Mouse (Mus musculus) right cerebral cortex, postnatal 4 days (tissue): Measurements from ENCODE around the gene Spata13.

Experiments
- DNase-seq: peaks from one replicate; pipeline ENCODE4 v3.0.0-alpha.2; 2022

The Spata13 gene

GRCm38 (mm10) chr14:60721938-60722337, 88.1 kb downstream of the Spata13 start:
- DNase-seq, result no peak

DNA sequence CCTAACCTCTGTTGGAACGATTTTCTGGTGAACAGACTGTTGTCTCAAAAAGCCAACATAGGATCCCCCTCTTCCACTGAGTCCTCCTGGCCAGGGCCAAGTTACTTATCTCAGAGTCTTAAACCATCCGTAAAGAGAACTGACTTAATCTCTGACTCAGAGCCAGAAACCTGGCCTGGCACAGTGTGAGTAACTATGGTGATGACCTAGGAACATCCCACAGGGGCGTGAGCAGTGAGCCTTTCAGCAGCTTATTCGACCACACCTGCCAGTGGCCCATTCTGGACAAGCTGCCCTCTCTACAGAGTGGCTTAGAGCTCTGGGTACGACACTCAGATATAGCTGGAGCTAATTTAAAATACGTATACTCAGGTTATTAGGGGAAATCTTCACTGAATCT, 92.3 kb downstream of the Spata13 start:
- DNase-seq, result no peak

- DNase-seq, result no peak
Measured at GRCm38 (mm10) chr14:60727130-60727529, 93.3 kb downstream of the Spata13 start.

DNA sequence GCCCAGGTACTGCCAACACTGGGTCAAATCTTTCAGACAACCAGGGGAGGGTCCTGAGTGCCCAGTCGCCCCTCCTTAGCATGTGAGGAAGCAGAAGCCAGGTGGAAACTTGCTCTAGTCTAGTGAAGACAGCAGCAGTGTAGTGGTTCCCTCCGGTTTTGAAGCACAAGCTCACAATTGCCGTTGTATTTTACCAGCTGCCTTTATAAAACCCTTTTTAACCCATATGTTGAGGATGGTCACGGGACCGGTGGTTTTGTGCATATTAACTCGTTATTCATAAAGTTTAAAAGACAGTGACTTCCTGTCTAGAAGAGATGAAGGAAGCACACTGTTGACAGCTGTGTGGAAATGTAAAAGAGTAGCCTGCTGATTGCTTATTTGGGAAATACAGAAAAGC, 98.3 kb downstream of the Spata13 start:
- DNase-seq, result no peak

GRCm38 (mm10) chr14:60732787-60733186, 99.0 kb downstream of the Spata13 start:
- no peak for DNase-seq

DNA sequence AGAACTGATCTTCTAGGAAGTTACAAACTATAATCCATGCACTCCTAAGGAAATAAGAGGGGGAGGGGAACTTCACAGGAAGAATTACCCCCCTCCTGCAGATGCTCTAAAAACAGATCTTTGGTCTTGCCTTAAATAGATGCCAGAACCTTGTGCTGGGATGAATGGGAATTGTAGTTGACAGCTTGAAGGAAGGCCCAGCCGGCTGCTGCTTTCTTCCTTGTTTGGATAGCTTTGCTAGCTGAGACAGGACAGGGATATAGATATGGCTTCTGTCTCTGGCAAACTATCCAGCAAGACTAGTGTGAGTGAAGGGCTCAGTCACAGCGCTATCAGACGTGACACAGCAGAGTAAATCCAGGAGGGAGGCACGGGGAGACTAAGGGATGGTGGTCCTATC, 99.9 kb downstream of the Spata13 start:
- no peak for DNase-seq

DNA sequence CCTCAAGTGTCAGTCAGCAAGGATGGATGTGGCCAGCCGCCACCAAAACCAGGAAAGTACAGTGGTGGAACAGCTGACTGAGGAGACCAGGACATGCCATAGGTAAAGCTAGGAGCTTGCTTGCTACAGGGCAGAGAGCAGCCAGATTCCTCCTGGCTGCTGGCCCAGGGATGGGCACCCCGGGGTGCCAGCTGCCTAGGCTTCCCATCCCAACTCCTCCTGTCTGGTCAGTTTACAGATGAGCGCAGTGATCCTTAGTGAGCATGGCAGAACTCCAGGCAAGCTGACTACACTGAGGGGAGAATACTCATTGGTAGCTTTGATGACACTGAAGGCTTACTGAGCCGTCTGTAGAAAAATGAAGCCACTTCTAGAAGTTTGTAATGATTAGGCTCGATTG, 101.4 kb downstream of the Spata13 start:
- no peak for DNase-seq

GRCm38 (mm10) chr14:60735848-60736547, 102.2 kb downstream of the Spata13 start:
- no peak for DNase-seq

DNA sequence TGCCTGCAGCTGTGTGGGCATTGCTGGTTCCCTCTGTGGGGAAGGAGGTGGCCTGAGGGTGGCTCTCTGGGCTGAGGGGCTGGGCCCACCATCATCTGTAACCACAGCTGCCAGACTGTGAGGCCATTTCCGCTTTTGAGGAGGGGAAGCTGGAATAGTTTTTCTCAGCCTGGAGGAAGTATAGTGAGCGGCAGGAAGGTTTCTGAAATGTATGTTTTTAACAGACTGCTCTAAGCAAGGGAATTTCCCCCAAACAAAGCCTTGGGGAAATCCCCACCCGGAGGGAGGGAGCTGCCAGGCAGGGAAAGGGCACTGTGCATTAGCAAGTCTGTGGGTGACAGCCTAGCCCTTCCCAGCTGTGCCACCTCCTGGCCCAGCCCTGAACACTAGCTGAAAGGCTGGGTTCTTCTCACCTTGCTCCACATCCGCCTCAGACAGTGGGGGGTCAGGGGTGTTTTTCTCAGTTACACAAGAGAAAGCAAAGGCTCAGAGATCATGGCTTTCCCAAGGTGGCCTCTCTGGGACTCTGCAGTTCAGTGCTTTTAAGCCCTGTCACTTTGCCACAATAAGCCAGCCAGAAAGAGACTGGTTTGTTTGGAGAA, 102.9 kb downstream of the Spata13 start:
- DNase-seq, result no peak

DNA sequence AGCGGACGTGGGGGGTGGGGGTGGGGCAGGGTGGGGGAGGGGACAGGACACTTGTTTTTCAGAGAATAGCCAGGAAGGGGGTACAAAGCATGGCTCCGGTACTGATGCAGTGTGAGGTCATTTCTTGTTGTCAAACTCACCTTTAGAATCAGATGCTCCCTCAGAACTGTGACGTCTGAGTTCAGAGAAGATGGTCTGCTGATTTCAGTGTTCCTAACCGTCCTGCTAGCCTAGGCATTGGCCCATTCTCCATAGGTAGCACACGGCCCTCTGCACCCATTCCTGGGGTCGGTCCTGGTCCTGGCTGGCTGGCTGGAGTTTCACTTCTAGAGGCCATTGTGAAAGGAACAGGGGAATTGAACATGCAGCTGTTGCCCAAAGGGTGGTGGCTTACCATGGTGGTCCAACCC, 103.4 kb downstream of the Spata13 start:
- DNase-seq, result no peak

DNA sequence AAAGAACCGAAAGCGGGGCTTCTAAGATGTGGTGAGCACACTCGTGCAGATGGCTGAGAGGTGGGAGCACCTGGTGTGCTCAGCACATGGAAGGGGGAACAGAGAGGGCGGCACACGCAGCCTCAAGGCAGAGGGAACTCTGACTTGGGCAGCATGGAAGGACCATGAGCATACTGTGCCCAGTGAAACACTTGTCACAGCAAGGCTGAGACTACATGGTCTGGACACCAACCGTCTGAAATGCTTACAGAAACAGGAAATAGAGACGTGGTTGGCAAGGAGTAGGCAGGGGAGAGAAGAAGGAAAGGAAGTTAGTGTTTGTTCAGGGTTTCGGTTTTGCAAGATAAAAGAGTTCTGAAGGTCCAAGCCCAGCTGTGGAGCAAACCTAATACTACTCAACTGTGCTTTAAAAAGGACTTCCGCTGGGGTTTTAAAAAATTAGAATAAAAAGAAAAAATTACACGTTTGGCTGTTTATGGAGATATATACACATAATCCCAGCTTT, 104.7 kb downstream of the Spata13 start:
- no peak for DNase-seq

DNA sequence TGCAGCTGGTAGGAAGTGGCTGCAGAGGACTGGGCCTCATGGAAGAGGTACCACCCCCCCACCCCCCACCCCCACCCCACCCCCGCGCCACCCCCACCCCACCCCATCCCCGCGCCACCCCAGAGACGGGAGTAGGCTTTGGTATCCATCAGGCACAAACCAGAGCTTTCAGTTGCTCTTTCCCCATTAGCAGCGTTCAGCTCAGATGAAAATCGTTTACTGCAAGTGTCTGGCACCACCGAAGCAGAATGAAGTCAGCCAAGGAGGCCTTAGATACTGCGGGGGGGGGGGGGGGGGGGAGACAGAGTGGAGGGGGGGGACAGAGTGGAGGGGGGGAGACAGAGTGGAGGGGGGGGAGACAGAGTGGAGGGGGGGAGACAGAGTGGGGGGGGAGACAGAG, 105.4 kb downstream of the Spata13 start:
- no peak for DNase-seq

DNA sequence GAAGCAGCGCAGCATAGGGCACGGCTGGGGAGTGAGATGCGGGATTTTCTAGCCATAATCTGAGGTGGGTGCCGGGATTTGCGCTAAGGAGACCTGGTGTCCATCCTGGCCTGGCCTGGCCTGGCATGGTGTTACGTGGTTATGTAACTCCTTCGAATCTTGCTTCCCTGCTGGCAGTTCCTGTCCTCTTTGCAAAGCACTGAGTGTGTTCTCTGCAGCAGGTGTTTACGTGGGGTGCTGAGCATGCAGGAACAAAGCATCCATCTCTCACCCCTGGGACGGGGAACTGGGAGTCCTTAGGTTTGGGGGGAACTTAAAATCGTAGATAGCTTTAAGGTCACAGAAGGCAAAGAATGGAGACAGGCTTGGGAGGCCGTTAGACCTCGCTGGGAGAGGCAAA, 105.8 kb downstream of the Spata13 start:
- no peak for DNase-seq

DNA sequence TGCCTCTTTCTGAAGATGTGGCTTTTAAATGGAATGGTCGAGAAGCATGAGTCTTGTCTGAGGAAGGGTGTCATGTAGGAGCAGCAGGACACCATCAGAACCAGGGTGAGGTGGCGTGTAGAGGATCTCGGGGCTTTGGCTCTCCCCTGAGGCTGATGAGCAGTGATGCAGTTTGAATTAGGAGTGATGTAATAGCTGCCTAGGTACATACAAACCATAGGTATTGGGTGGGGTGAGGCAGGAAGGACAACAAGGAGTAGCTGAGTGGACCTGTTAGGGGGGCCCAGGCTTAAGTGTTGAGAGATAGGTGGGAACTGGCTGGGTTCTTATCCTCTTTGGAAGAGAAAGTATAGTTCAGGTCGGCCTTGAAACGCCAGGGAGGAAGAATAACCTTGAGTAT, 106.7 kb downstream of the Spata13 start:
- DNase-seq, result no peak

GRCm38 (mm10) chr14:60741033-60741432, 107.2 kb downstream of the Spata13 start:
- no peak for DNase-seq

- peak; percentile 55 for DNase-seq
Measured at GRCm38 (mm10) chr14:60741490-60741981, 107.7 kb downstream of the Spata13 start.

GRCm38 (mm10) chr14:60743681-60744080, 109.9 kb downstream of the Spata13 start:
- no peak for DNase-seq

- DNase-seq, result no peak
Measured at GRCm38 (mm10) chr14:60745201-60745600, 111.4 kb downstream of the Spata13 start.

- no peak for DNase-seq
Measured at GRCm38 (mm10) chr14:60746141-60746540, 112.3 kb downstream of the Spata13 start.

- no peak for DNase-seq
Measured at GRCm38 (mm10) chr14:60747154-60747870, 113.5 kb downstream of the Spata13 start.

DNA sequence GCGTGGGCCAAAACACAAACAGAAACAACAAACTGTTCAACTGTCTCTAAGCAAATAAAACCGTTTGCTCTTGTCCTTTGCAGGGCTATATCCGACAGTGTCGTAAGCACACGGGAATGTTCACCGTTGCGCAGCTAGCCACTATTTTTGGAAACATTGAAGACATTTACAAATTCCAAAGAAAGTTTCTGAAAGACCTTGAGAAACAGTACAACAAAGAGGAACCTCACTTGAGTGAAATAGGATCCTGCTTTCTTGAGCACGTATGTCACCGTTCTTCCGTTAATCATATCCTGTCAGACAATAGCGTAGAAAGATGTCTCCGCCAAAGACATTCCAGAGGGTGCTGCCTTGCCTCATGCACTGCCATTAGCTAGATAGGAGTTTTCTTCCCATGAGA, 116.1 kb downstream of the Spata13 start:
- no peak for DNase-seq

- no peak for DNase-seq
Measured at GRCm38 (mm10) chr14:60751581-60751980, 117.8 kb downstream of the Spata13 start.

DNA sequence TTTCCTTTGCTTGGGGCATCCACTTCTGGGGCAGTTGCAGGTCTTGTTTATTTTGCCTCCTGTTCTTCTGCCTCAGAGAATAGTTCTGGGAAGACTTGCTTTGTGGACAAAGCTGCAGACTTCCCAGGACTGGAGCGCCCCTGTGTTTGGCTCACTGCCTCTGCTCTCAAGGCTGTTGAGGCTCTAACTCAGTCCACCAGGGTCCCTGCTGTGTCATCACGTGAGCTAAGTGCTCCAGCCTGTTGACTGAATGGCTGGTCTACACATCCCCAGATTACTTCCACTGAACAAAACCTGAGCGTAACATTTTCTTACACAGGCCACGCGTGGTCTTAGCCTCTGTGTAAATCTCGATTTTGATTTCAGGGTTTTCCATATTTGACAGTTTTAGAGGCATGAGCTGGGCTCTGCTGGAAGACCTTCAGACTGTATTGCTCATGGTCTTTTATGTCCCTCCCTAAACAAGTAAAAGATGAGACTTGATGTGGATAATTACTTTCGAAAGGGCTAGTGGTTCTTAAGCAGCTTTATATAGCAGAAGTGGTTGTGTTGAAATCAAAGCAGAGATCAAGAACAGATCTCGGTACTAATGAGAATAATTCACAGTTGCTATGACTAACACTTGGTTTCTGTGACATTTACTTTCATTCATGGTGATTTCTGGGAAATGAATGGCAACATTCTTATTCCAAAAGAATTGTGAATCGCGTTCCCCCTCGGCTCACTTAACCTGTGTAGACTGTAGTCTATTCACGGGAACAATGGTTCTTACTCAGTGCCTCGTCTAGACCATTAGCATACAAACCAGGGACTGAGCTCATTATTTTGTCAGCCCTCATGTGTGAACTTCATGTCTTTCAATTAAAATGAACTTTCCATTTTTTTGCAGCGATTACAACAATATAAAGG, 119.3 kb downstream of the Spata13 start:
- DNase-seq, result peak; percentile 38
